Mouse (Mus musculus) urinary bladder, postnatal 36 days (tissue): ENCODE measurements around the gene Vmn1r197.
"Not testable (repeated sequence)": the region's sequence is repeated elsewhere in the genome, so short reads cannot be mapped to it uniquely, and the experiment has no call there.

ENCODE experiments used
- DNase-seq, 2 experiments: peaks; one replicate each; pipeline ENCODE4 v3.0.0; 2022; ENCODE audit warnings: low spot score in 2 of 2, mixed read lengths in 1 of 2

The Vmn1r197 gene

DNA sequence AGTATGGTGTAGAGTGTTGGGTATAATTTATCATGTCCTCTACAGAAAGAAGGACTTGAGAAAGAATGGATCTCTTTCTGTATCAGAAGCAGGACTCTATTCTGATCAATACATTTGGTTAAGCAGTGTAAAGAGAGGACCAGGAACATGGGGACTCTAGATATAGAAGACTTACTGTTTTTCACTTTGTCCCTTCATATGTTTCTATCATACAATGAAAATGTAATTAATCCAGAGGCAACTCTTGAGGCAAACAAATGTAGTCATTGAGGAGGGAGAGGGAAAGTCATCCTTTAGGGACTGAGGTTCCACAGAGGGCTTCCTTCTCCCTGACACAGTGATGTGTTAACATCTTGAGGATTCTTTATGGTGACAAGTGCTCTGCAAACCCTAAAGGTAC is at the start of gene Vmn1r197:
Gene Vmn1r197 (plus strand): TSS at position 301 of the 400 bp plus-strand sequence.
- DNase-seq = no peak

DNA sequence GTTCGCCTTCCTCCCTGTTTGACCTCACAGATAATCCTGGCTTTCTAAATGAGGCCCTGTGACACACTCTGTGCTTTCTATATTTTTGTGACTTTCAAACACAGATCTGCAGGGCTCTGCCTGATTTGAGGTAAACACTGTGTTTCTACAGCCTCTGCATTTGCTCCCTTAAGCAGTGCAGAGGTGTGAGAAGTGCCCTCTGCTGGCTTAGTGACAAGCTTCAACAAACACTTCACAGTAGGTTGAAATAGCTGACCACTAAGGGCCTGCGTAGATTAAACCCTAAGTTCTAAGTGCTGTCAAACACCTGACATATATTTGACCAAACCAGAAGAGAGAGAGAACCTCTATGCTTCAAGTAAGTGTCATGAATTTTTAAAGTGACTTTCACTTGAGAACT is 39.8 kb upstream of the Vmn1r197 start:
- no peak for DNase-seq

DNA sequence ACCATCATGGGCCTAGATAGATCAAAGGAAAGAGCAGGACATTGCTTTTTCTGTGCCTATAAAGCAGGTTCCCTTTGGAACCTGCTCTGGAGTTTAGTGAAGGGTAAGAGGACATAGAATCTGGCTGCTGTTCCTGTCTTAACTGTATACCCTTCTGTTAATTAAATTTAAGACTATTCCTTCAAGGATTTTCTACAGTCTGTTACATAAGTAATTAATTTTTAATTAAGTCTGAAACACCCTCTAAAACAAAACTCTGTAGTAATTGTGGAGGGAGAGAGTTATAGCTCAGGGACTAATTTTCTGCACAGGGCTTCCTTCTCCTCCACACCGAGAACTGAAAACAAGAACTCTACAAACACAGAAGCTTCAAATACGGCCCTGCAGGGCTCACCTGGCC is 34.8 kb upstream of the Vmn1r197 start, which contains the start of gene Vmn1r196:
Gene Vmn1r196 (plus strand): TSS at position 301 of the 400 bp plus-strand sequence.
- DNase-seq = no peak

DNA sequence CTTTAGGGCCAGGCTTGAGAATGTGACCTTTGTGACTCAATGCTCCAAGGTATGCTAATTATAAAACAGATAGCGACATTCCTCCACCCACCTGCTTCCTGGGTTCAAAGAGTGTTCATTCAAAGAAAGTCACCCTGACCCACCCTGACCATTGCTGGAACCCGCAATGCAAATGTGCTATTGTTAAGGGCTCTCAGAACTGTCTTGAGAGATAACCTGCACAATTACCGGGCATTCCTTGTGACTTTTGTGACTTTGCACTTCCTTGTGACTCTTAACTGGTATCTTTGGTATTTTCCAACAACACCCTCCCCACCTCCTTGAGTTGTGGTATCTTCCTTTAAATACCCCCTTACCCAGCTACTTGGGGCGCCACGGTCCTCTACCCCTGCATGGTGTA is 16.3 kb upstream of the Vmn1r197 start:
- not testable (repeated sequence) for DNase-seq

DNA sequence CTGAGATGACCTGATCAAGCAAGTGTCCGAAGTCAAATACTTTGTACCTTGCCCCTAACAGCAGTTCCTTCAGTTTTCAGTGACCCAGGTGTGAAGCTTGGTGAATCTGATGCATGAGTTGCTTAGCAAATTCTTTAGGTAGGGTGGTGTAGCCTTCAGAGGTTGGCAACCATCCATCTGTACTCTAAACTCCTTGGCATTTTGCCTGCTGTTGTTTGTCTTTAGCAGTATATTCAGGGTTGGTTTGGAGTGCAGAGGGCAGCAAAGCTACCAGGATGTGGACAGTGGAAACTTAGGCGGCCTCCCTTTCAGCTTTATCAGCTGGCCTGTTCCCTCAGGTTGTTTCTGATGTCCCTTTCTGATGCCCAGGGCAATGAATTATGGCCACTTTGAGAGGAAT is 9.0 kb upstream of the Vmn1r197 start:
- DNase-seq = no peak

DNA sequence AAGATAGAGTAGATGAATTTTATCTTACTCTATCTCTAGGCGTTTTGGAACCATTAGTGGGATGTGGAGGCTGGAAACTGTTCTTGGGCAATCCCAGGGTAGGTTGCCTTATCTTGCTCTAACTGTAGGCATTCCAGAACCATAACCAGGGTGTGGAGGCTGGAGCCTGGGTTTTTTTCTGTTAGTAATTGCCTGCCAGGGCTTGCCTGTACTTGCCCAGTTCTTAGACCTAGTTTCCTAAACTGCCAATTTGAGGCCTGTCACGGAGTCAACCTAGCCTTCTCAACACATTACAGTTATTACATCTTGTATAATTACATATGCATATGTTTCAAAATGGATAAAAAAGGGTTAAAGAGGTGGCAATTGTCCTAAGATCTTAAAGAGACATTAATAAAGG is 7.0 kb upstream of the Vmn1r197 start:
- DNase-seq = no peak

DNA sequence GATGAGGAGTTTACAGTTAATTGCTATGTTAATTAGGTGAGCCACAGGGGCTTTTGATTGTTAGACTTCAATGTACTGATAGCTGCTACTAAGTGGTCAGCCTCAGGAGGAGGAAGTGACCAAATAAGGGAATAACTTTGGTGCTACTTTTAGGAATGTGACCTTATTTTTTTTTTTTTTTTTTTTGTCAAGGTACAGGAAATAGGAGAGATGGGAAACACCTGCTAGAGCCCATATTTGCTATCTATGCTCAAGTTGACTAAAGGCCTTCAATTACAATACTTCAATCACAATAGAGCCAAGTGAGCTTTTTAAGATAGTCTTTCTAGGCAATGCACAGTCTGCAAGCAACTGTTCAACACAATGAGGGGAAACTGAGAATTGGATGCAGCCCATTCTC is 4.3 kb upstream of the Vmn1r197 start:
- DNase-seq = no peak

DNA sequence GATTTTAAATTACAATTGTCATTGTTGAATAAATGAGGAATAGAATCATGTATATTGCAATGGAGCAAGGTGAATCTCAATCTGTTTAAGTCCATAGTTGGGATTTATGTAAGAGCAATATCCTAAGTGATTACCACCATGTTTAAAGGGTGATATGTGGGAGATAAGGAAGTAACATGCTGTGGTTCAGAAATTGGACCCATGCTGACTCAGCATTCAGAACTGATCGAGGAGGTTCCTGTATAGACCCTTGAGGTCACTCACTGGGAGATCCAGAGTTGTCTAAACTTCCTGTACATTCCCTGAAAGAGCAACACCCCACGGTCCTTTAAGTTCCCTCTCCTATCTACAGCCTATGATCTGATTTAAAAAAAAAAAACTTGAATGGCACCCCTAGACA is 8.9 kb downstream of the Vmn1r197 start:
- no peak for DNase-seq

DNA sequence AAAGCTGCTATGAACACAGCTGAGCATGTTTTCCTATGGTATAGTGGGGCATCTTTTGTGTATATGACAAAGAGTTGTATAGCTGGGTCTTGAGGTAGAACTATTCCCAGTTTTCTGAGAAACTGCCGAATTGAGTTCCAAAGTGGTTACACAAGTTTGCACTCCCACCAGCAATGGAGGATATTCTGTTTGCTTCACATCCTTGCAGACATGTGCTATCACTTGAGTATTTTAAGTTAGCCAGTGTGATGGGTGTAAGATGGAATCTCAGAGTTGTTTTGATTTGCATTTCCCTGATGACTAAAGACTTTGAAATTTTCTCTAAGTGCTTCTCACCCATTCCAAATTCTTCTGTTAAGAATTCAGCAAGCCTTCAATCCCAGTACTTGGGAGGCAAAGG is 11.2 kb downstream of the Vmn1r197 start:
- DNase-seq = no peak

DNA sequence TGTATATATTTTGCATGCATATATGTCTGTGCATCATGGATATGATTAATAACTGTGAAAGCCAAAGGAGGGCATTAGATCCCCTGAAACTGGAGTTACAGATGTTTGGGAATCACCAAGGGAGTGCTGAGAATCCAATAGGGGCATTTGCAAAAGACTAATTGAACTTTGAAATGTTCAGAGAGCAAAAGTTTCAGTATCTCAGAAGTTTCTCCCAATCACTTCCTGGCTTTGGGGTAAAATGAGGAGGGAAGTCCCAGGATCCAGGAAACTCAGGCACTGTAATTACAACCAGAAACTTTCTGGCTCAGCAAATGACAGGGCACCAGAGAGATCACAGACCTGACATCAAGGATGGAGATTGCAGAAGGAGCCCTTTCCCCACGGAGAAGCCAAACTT is 25.7 kb downstream of the Vmn1r197 start, which contains the start of gene Vmn1r198:
Gene Vmn1r198 (plus strand): TSS at position 301 of the 400 bp plus-strand sequence.
- no peak for DNase-seq

DNA sequence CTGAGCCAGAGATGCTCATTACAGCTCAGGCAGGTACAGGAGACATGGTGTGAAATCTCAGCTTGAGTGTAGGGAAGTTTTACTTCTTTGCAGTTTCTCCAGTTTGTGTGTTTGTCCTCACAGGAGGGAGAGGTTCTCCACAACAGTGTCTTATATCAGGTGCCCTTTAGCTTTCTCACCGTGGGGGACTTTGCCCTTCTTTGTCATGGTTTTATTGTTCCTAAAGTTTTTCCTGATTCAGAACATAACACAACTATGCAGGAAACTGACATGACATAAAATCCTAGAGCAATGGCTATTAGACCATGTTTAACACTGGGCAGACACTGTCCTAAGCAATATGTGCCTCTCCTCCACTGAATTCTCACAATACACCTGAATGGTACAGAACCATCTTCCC is 26.4 kb downstream of the Vmn1r197 start:
- DNase-seq = no peak

DNA sequence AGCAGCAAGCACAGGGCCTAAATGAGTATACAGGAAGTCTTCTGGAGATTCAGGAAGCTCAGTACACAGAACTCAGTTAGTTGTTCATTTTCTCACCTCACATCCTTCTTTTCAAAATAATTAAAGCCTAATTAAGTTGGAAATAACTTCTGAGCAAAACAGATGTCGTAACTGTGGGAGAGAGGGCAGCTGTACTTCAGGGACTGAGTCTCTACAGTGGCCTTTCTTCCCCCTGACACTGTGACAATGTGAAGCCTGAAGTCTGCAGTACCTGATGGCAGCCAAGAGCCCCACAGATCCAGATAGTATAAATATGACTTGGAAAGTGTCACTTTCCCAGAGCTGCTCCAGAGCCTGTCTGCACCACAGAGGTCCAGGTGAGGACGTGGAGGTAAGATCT is 55.1 kb downstream of the Vmn1r197 start, which contains the start of gene Vmn1r199:
Gene Vmn1r199 (plus strand): TSS at position 301 of the 400 bp plus-strand sequence.
- no peak for DNase-seq

DNA sequence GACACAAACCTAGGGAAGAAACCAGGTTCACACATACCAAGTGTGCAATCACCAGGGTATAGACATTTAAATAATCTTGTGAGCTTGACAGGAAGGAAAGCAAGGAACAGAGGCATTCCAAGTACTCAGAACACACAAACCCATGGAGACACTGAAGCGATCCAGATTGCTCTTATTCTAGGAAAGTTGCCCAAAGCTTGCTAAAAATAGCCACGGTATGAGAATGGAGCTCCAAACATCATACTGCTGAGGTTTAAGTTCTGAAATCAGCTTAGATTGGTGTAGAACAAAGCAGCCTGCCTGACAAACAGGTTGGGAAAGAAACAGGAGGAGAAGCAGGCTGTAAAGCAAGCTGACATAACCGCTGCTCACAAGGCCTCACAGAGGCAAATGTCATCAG is 56.7 kb downstream of the Vmn1r197 start:
- not testable (repeated sequence) for DNase-seq
